Mouse (Mus musculus): Measurements from ENCODE around the gene Cep135. TPM values are rescaled to one million over a fixed set of nuclear protein-coding genes. Genes with fewer than 3 reads are reported as not detected.

Cep135 gene
- total RNA-seq, 2 experiments from 2014 or later, result 6.8 to 7.2 TPM

DNA sequence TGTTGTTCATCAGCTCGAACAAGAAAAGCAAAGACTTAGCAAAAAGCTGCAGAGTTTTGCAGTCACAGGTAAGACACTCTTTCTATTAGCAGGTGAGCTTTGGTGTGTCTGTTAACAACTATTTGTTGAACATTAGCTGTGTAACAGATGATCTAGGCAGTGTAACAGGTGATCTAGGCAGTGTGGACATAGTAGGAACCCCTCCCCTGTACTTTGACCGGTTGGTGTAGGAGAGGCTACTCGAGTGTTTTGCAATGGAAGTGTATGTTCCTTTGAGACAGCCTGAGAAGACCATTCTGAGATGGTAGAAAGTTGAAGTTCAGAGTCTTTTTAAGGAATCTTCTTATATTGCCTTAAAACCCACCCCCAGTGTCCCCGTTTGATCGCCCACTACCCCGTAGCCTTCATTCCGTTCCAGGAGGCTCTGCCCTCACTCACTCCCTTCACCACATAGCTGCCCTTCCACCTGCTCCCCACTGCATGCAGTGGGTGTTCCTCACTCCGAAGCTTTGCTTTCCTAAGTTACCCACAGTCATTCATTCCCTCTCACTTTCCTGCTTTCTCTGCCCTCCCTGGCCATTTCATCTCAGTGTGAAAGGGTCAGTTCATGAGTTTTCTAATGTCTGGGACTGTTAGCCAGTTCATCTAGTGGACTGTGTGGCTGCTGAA is 21.3 kb downstream of the Cep135 start:
- intact Hi-C loops (cut with DNase I), result no loop called here
- Histone ChIP-seq H3K27ac (no peak overlapping the region), H3K4me3 (no peak overlapping the region)
- no peak for DNase-seq (ENCODE audit: extremely low spot score in 1 of 2, low spot score in 2 of 2)
- no peak for TF ChIP-seq CTCF (IDR thresholded peaks at IDR 0.05)

- no peak overlapping the region for H3K4me3 ChIP-seq
- no peak for DNase-seq (ENCODE audit: extremely low spot score in 1 of 2, low spot score in 2 of 2)
- intact Hi-C loops (cut with DNase I), result no loop called here
- no peak overlapping the region for H3K27ac ChIP-seq
- TF ChIP-seq CTCF (IDR thresholded peaks at IDR 0.05), result no peak
These were observed 24.5 kb downstream of the Cep135 start for GRCm38 (mm10) chr5:76612867-76613499.

DNA sequence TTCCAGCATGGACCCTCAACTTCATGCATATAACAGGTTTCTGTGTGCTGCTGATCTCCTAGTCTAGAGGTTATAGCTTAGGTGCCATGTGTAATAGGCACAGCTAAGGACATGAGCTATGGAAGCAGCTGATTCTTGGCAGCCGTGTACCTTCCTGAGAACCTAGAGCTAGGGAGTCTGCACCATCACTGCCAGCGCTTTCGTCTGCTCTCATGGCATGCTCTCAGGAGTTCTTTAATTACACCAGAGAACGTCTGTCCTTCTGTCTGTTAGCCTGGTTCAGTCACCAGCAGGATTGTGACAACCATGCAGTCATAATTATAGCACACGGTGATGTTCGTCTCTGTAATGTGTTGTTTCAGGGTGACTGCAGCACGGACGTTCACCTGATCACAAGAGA is 26.8 kb downstream of the Cep135 start:
- Histone ChIP-seq H3K4me3 (no peak overlapping the region), H3K27ac (no peak overlapping the region)
- intact Hi-C loops (cut with DNase I), result no loop called here
- DNase-seq (ENCODE audit: extremely low spot score in 1 of 2, low spot score in 2 of 2), result no peak
- TF ChIP-seq CTCF (IDR thresholded peaks at IDR 0.05), result no peak

- TF ChIP-seq CTCF (IDR thresholded peaks at IDR 0.05), result no peak
- Histone ChIP-seq H3K4me3 (no peak overlapping the region), H3K27ac (no peak overlapping the region)
- DNase-seq (ENCODE audit: extremely low spot score in 1 of 2, low spot score in 2 of 2), result no peak
- intact Hi-C loops (cut with DNase I), result no loop called here
These were observed 27.8 kb downstream of the Cep135 start for GRCm38 (mm10) chr5:76616196-76616747.

GRCm38 (mm10) chr5:76618750-76619149 is 30.3 kb downstream of the Cep135 start:
- intact Hi-C loops (cut with DNase I), result no loop called here
- no peak for DNase-seq (ENCODE audit: extremely low spot score in 1 of 2, low spot score in 2 of 2)
- Histone ChIP-seq H3K27ac (no peak overlapping the region), H3K4me3 (no peak overlapping the region)
- no peak for TF ChIP-seq CTCF (IDR thresholded peaks at IDR 0.05)

GRCm38 (mm10) chr5:76623759-76624158 is 35.3 kb downstream of the Cep135 start:
- TF ChIP-seq CTCF (IDR thresholded peaks at IDR 0.05), result no peak
- intact Hi-C loops (cut with DNase I), result no loop called here

GRCm38 (mm10) chr5:76627770-76628169 is 39.3 kb downstream of the Cep135 start:
- intact Hi-C loops (cut with DNase I), result no loop called here
- TF ChIP-seq CTCF (IDR thresholded peaks at IDR 0.05), result no peak
- Histone ChIP-seq H3K27ac (no peak overlapping the region), H3K4me3 (no peak overlapping the region)
- DNase-seq (ENCODE audit: extremely low spot score in 1 of 2, low spot score in 2 of 2), result no peak

More at GRCm38 (mm10) chr5:76623759-76624158, 35.3 kb downstream of the Cep135 start:
- DNase-seq (ENCODE audit: extremely low spot score in 1 of 2, low spot score in 2 of 2), result no peak
- H3K27ac ChIP-seq, result no peak overlapping the region
- H3K4me3 ChIP-seq, result no peak overlapping the region

DNA sequence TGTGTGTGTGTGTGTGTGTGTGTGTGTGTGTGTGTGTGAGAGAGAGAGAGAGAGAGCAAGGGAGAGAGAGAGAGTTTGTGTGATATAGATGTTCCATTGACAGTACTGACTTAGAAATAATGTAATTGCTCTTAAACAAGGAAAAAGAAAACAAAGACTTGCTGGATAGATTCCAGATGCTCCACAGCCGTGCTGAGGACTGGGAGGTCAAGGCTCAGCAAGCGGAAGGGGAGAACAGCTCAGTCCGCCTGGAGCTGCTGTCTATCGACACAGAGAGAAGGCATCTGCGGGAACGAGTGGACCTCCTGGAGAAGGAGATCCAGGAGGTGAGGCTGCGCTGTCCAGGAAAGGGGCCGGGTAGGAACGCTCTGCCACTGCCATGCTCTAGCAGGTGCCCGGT is 45.5 kb downstream of the Cep135 start:
- no peak overlapping the region for H3K27ac ChIP-seq
- intact Hi-C loops (cut with DNase I), result no loop called here
- no peak for TF ChIP-seq CTCF (IDR thresholded peaks at IDR 0.05)
- DNase-seq (ENCODE audit: extremely low spot score in 1 of 2, low spot score in 2 of 2), result no peak
- H3K4me3 ChIP-seq, result no peak overlapping the region

- Histone ChIP-seq H3K27ac (no peak overlapping the region), H3K4me3 (no peak overlapping the region)
- TF ChIP-seq CTCF (IDR thresholded peaks at IDR 0.05), result no peak; the same call in 1 of the 2 replicates
- intact Hi-C loops (cut with DNase I), result no loop called here
- no peak for DNase-seq (ENCODE audit: extremely low spot score in 1 of 2, low spot score in 2 of 2)
These were observed 47.1 kb downstream of the Cep135 start for GRCm38 (mm10) chr5:76635592-76635991.

DNA sequence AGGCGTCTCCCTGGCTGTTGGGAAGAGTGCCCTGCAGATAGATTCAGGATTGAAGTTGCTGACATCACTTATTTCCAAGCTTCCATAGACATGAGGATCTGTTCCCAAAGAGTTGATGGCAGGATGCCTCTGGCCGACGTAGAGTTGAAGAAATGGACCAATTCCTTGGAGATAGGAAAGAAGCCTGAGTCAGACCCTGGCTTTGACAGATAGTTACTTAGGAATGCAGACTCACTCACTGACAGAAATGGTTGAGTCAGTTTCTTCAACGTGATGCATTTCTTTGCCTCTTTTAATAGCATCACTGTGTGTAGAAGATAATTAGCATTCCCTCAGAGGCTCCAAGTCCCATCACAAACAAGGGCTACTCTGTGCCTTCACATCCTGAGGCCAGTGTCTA is 53.6 kb downstream of the Cep135 start:
- H3K4me3 ChIP-seq, result no peak overlapping the region

GRCm38 (mm10) chr5:76644234-76644633 is 55.7 kb downstream of the Cep135 start:
- intact Hi-C loops (cut with DNase I), result no loop called here
- Histone ChIP-seq H3K27ac (no peak overlapping the region), H3K4me3 (no peak overlapping the region)
- TF ChIP-seq CTCF (IDR thresholded peaks at IDR 0.05), result no peak
- no peak for DNase-seq (ENCODE audit: extremely low spot score in 1 of 2, low spot score in 2 of 2)

More for the DNA sequence above, 53.6 kb downstream of the Cep135 start:
- DNase-seq (ENCODE audit: extremely low spot score in 1 of 2, low spot score in 2 of 2), result no peak
- H3K27ac ChIP-seq, result no peak overlapping the region
- intact Hi-C loops (cut with DNase I), result no loop called here
- no peak for TF ChIP-seq CTCF (IDR thresholded peaks at IDR 0.05)

GRCm38 (mm10) chr5:76645091-76645868 is 56.8 kb downstream of the Cep135 start:
- no peak overlapping the region for H3K4me3 ChIP-seq
- H3K27ac ChIP-seq, result no peak overlapping the region
- DNase-seq (ENCODE audit: extremely low spot score in 1 of 2, low spot score in 2 of 2), result no peak
- intact Hi-C loops (cut with DNase I), result no loop called here
- no peak for TF ChIP-seq CTCF (IDR thresholded peaks at IDR 0.05)
